Mouse (Mus musculus) liver, embryonic 13.5 days (tissue): ENCODE measurements around the gene Slc44a5. TPM values are rescaled to one million over a fixed set of nuclear protein-coding genes. Genes with fewer than 3 reads are reported as not detected.
A peak's percentile ranks its signal among the peaks of the same experiment; 100 is the strongest.

Experiments used
- ATAC-seq: fragments of 200-750 bp; cut with Nextera tagmentation; 2 replicates; pipeline ENCODE4 v1.8.0; 2017; ENCODE audit warnings: low read depth, mild to moderate bottlenecking, moderate number of reproducible peaks, moderate library complexity
- DNase-seq: peaks from one replicate; pipeline ENCODE4 v3.0.0; 2022
- H3K27ac ChIP-seq: fragments of 300-500 bp; sonication (generic); 2 replicates; pipeline ENCODE4 v1.5.1; 2015; ENCODE audit warnings: moderate library complexity, mild to moderate bottlenecking, inconsistent platforms
- H3K27me3 ChIP-seq: fragments of 300-500 bp; sonication (generic); 2 replicates; pipeline ENCODE4 v1.6.1; 2015; ENCODE audit warnings: mild to moderate bottlenecking, inconsistent platforms
- H3K36me3 ChIP-seq: fragments of 300-500 bp; sonication (generic); 2 replicates; pipeline ENCODE4 v1.6.1; 2015; ENCODE audit warnings: mild to moderate bottlenecking, inconsistent platforms
- H3K4me1 ChIP-seq: fragments of 300-500 bp; sonication (generic); replicated peaks from 2 replicates; pipeline ENCODE4 v1.6.1; 2015; ENCODE audit warnings: inconsistent platforms
- H3K4me2 ChIP-seq: fragments of 300-500 bp; sonication (generic); 2 replicates; pipeline ENCODE4 v1.6.1; 2015; ENCODE audit warnings: inconsistent platforms, mild to moderate bottlenecking, moderate library complexity
- H3K4me3 ChIP-seq: fragments of 300-500 bp; sonication (generic); replicated peaks from 2 replicates; pipeline ENCODE4 v1.5.1; 2015; ENCODE audit warnings: mild to moderate bottlenecking, inconsistent platforms
- H3K9ac ChIP-seq: fragments of 300-500 bp; sonication (generic); 2 replicates; pipeline ENCODE4 v1.6.1; 2015; ENCODE audit warnings: mild to moderate bottlenecking, inconsistent platforms
- H3K9me3 ChIP-seq: fragments of 300-500 bp; sonication (generic); replicated peaks from 2 replicates; pipeline ENCODE4 v1.6.1; 2016; ENCODE audit warnings: inconsistent platforms
- WGBS: fragments of 180-500 bp; shearing (Covaris S2); methylation state at CpG from one replicate; pipeline ENCODE4 v1.1.7; 2015; ENCODE audit not compliant: insufficient replicate concordance; 5-methylcytosine and 5-hydroxymethylcytosine counted together
- polyA plus RNA-seq: library from polyadenylated mRNA; unstranded; fragments of >200 nt; fragmentation: Nextera tagmentation; extraction: Ambion mirVana; gene quantifications from 2 replicates; pipeline ENCODE4 v1.2.1, GENCODE M21; 2015

The Slc44a5 gene
- 0.21 and 0.24 TPM in 2 replicates for polyA plus RNA-seq

- Histone ChIP-seq H3K4me2 (peak within 1 kb of the TSS; percentile 55), H3K9ac (no peak within 1 kb of the TSS), H3K36me3 (no peaks in the 10 kb centered on the region), H3K27me3 (peaks cover 75% of the 10 kb centered on the region), H3K9me3 (no peaks in the 10 kb centered on the region), H3K4me1 (peaks cover 6% of the 10 kb centered on the region), H3K4me3 (peak within 1 kb of the TSS; percentile 38), H3K27ac (no peak within 1 kb of the TSS)
- no peak for DNase-seq
- ATAC-seq = no peak
- whole genome bisulfite sequencing = 2% methylated on average over 50 of the region's 66 CpGs
These were observed at the start of gene Slc44a5 for GRCm38 (mm10) chr3:153973171-153973948. TSS of gene Slc44a5 (plus strand) at chr3:153973436.

GRCm38 (mm10) chr3:153926333-153926732 lies 46.9 kb upstream of the Slc44a5 start:
- no peak overlapping the region for H3K4me3 ChIP-seq
- WGBS = 76% methylated on average over 7 of the region's 7 CpGs
- no peak overlapping the region for H3K9ac ChIP-seq
- ATAC-seq (no peak), DNase-seq (no peak)
- H3K27me3 ChIP-seq = no peaks in the 10 kb centered on the region
- no peaks in the 10 kb centered on the region for H3K4me1 ChIP-seq
- H3K9me3 ChIP-seq = no peaks in the 10 kb centered on the region
- peaks cover 67% of the 10 kb centered on the region for H3K36me3 ChIP-seq
- H3K4me2 ChIP-seq = no peak overlapping the region
- no peak overlapping the region for H3K27ac ChIP-seq

- peak; percentile 27 for ATAC-seq
These were observed 43.7 kb upstream of the Slc44a5 start for GRCm38 (mm10) chr3:153929526-153929925.

GRCm38 (mm10) chr3:153932461-153932860 lies 40.8 kb upstream of the Slc44a5 start:
- H3K27me3 ChIP-seq = no peaks in the 10 kb centered on the region
- WGBS = 73% methylated on average over 5 of the region's 5 CpGs
- H3K27ac ChIP-seq = no peak overlapping the region
- DNase-seq = no peak
- H3K4me1 ChIP-seq = 0 out of 2 replicates have a peak, but pooled peaks cover 4% of the 10 kb centered on the region
- H3K4me2 ChIP-seq = no peak overlapping the region
- peaks cover 80% of the 10 kb centered on the region for H3K36me3 ChIP-seq
- no peak for ATAC-seq
- H3K9me3 ChIP-seq = no peaks in the 10 kb centered on the region
- H3K4me3 ChIP-seq = no peak overlapping the region
- no peak overlapping the region for H3K9ac ChIP-seq

More at GRCm38 (mm10) chr3:153929526-153929925, 43.7 kb upstream of the Slc44a5 start:
- H3K4me3 ChIP-seq = no peak overlapping the region
- peaks cover 74% of the 10 kb centered on the region for H3K36me3 ChIP-seq
- H3K27me3 ChIP-seq = no peaks in the 10 kb centered on the region
- H3K9me3 ChIP-seq = no peaks in the 10 kb centered on the region
- H3K4me2 ChIP-seq = no peak overlapping the region
- H3K4me1 ChIP-seq = 0 out of 2 replicates have a peak, but pooled peaks cover 4% of the 10 kb centered on the region
- no peak overlapping the region for H3K9ac ChIP-seq
- H3K27ac ChIP-seq = no peak overlapping the region
- DNase-seq = no peak
- WGBS = 85% methylated on average over 11 of the region's 11 CpGs

- no peak for DNase-seq
- Histone ChIP-seq H3K36me3 (peaks cover 71% of the 10 kb centered on the region), H3K4me1 (peaks cover 10% of the 10 kb centered on the region; the same call in 1 of the 2 replicates), H3K27ac (no peak overlapping the region), H3K27me3 (no peaks in the 10 kb centered on the region), H3K4me2 (no peak overlapping the region), H3K4me3 (no peak overlapping the region), H3K9me3 (no peaks in the 10 kb centered on the region), H3K9ac (no peak overlapping the region)
- ATAC-seq = no peak
- 79% methylated on average over 9 of the region's 9 CpGs for WGBS
These were observed 37.4 kb upstream of the Slc44a5 start for GRCm38 (mm10) chr3:153935878-153936277.

GRCm38 (mm10) chr3:153937116-153937810 lies 36.0 kb upstream of the Slc44a5 start:
- Histone ChIP-seq H3K27me3 (no peaks in the 10 kb centered on the region), H3K4me2 (no peak overlapping the region), H3K9ac (no peak overlapping the region), H3K36me3 (peaks cover 69% of the 10 kb centered on the region), H3K27ac (no peak overlapping the region), H3K4me3 (no peak overlapping the region), H3K9me3 (no peaks in the 10 kb centered on the region), H3K4me1 (peaks cover 20% of the 10 kb centered on the region)
- no peak for ATAC-seq
- DNase-seq = no peak
- WGBS = 87% methylated on average over 17 of the region's 17 CpGs

DNA sequence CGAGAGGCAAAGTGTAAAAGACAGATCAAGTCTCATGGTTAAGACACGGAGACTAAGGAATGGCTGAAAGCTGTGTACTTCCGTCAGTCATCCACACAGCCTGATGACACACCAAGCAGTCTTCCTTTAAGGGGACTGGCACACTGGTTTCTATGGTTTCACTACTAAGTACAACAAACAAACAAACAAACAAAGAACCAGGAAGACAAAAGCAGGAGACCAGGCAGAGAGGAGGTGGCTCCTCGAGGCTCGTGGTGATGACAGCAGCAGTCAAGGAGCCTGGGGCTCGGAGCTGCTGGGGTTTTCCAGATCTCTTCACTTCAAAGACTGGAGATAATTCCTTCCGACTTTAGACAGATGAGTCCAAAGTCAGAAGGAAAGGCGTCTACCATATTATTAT lies 33.2 kb upstream of the Slc44a5 start:
- no peak overlapping the region for H3K9ac ChIP-seq
- WGBS = 73% methylated on average over 8 of the region's 8 CpGs
- no peak overlapping the region for H3K4me2 ChIP-seq
- peaks cover 42% of the 10 kb centered on the region for H3K4me1 ChIP-seq
- H3K27me3 ChIP-seq = no peaks in the 10 kb centered on the region
- no peak for DNase-seq
- no peaks in the 10 kb centered on the region for H3K9me3 ChIP-seq
- H3K4me3 ChIP-seq = no peak overlapping the region
- ATAC-seq = no peak
- H3K27ac ChIP-seq = no peak overlapping the region
- peaks cover 47% of the 10 kb centered on the region for H3K36me3 ChIP-seq

GRCm38 (mm10) chr3:153940486-153940885 lies 32.8 kb upstream of the Slc44a5 start:
- Histone ChIP-seq H3K27me3 (no peaks in the 10 kb centered on the region), H3K36me3 (peaks cover 44% of the 10 kb centered on the region), H3K9ac (no peak overlapping the region), H3K4me2 (no peak overlapping the region), H3K9me3 (no peaks in the 10 kb centered on the region), H3K4me3 (no peak overlapping the region), H3K27ac (no peak overlapping the region), H3K4me1 (peaks cover 47% of the 10 kb centered on the region)
- ATAC-seq (no peak), DNase-seq (no peak)
- WGBS = 81% methylated on average over 9 of the region's 9 CpGs

GRCm38 (mm10) chr3:153941613-153942012 lies 31.6 kb upstream of the Slc44a5 start:
- Histone ChIP-seq H3K4me3 (no peak overlapping the region), H3K27ac (no peak overlapping the region), H3K27me3 (no peaks in the 10 kb centered on the region), H3K4me2 (no peak overlapping the region), H3K36me3 (peaks cover 36% of the 10 kb centered on the region), H3K9ac (no peak overlapping the region), H3K4me1 (peaks cover 47% of the 10 kb centered on the region), H3K9me3 (no peaks in the 10 kb centered on the region)
- ATAC-seq (no peak), DNase-seq (no peak)
- 90% methylated on average over 13 of the region's 13 CpGs for WGBS

- ATAC-seq (no peak), DNase-seq (no peak)
- no peaks in the 10 kb centered on the region for H3K27me3 ChIP-seq
These were observed 30.1 kb upstream of the Slc44a5 start for GRCm38 (mm10) chr3:153943003-153943640.

GRCm38 (mm10) chr3:153943901-153944334 lies 29.3 kb upstream of the Slc44a5 start:
- Histone ChIP-seq H3K4me3 (peak overlapping the region; percentile 86), H3K9me3 (no peaks in the 10 kb centered on the region), H3K27me3 (no peaks in the 10 kb centered on the region), H3K4me1 (peaks cover 47% of the 10 kb centered on the region), H3K4me2 (peak overlapping the region; percentile 89), H3K36me3 (peaks cover 13% of the 10 kb centered on the region), H3K9ac (peak overlapping the region; percentile 88), H3K27ac (peak overlapping the region; percentile 81)
- DNase-seq = no peak
- under 1% methylated on average over 19 of the region's 19 CpGs for WGBS
- peak; percentile 59 for ATAC-seq

More at GRCm38 (mm10) chr3:153943003-153943640, 30.1 kb upstream of the Slc44a5 start:
- Histone ChIP-seq H3K36me3 (peaks cover 21% of the 10 kb centered on the region), H3K9ac (peak overlapping the region; percentile 88), H3K4me1 (peaks cover 47% of the 10 kb centered on the region), H3K27ac (peak overlapping the region; percentile 81; the same call in 1 of the 2 replicates), H3K9me3 (no peaks in the 10 kb centered on the region), H3K4me3 (peak overlapping the region; percentile 86), H3K4me2 (peak overlapping the region; percentile 89)
- 61% methylated on average over 12 of the region's 12 CpGs for WGBS
